Mouse (Mus musculus) adrenal gland, postnatal 14 days (tissue): Measurements from ENCODE around the gene Pelp1. TPM values are rescaled to one million over a fixed set of nuclear protein-coding genes. Genes with fewer than 3 reads are reported as not detected.

Experiments used
- microRNA-seq, 2 experiments: library from miRNA; unstranded; fragments of <30 nt; microRNA quantifications; one replicate each; pipeline ENCODE4 v1.2.0; 2021
- total RNA-seq: library from RNA; stranded (reverse); gene quantifications from 2 replicates; pipeline ENCODE4 v1.2.3, GENCODE M21; 2021

The Pelp1 gene
- total RNA-seq, 1 experiment from 2014 or later = 23.2 TPM

Small RNA genes within 50 kb of the gene (microRNA-seq; reads per million reads assigned to microRNA genes)
- gene Mir7115 = 0.38 to 0.43 reads per million in 2 experiments

Other genes starting within 250 kb of the Pelp1 start
- gene Slc16a11, start 197.3 kb downstream of the Pelp1 start, total RNA-seq = 0.53 and 0.96 TPM in 2 replicates
- 5.3 and 5.6 TPM in 2 replicates for gene Slc16a13, start 189.0 kb downstream of the Pelp1 start, total RNA-seq
- 27.0 and 28.1 TPM in 2 replicates for gene Bcl6b, start 180.2 kb downstream of the Pelp1 start, total RNA-seq
- 55.7 and 62.4 TPM in 2 replicates for gene 0610010K14Rik, start 172.1 kb downstream of the Pelp1 start, total RNA-seq
- 3.6 and 5.4 TPM in 2 replicates for gene Gm21988, start 170.2 kb downstream of the Pelp1 start, total RNA-seq
- 215 and 239 TPM in 2 replicates for gene Rnasek, start 170.2 kb downstream of the Pelp1 start, total RNA-seq
- gene Alox12, start 154.7 kb downstream of the Pelp1 start, total RNA-seq = 1.7 and 2.0 TPM in 2 replicates
- gene Alox12e, start 87.4 kb downstream of the Pelp1 start, total RNA-seq = not detected in 2 replicates
- 4.4 and 4.7 TPM in 2 replicates for gene Alox15, start 58.0 kb downstream of the Pelp1 start, total RNA-seq
- gene Arrb2, start 22.6 kb upstream of the Pelp1 start, total RNA-seq = 17.5 and 32.6 TPM in 2 replicates
- 18.1 and 23.3 TPM in 2 replicates for gene Med11, start 41.9 kb upstream of the Pelp1 start, total RNA-seq
- 1.3 and 1.5 TPM in 2 replicates for gene Zmynd15, start 49.4 kb upstream of the Pelp1 start, total RNA-seq
- 4.0 and 6.0 TPM in 2 replicates for gene Cxcl16, start 50.0 kb upstream of the Pelp1 start, total RNA-seq
- not detected in 2 replicates for gene Tm4sf5, start 95.2 kb upstream of the Pelp1 start, total RNA-seq
- gene Vmo1, start 104.6 kb upstream of the Pelp1 start, total RNA-seq = not detected in 2 replicates
- gene Gltpd2, start 109.2 kb upstream of the Pelp1 start, total RNA-seq = 0.45 and 7.9 TPM in 2 replicates
- gene Psmb6, start 115.3 kb upstream of the Pelp1 start, total RNA-seq = 233 and 258 TPM in 2 replicates
- not detected in 2 replicates for gene Gm40193, start 122.9 kb upstream of the Pelp1 start, total RNA-seq
- gene Pld2, start 130.0 kb upstream of the Pelp1 start, total RNA-seq = 8.5 and 10.9 TPM in 2 replicates
- 52.5 and 58.5 TPM in 2 replicates for gene Mink1, start 152.8 kb upstream of the Pelp1 start, total RNA-seq
- gene 4930544D05Rik, start 205.8 kb upstream of the Pelp1 start, total RNA-seq = not detected in 2 replicates
- gene Chrne, start 209.2 kb upstream of the Pelp1 start, total RNA-seq = not detected in 2 replicates
- gene Gp1ba, start 229.1 kb upstream of the Pelp1 start, total RNA-seq = 0.49 and 0.56 TPM in 2 replicates
- 69.6 and 88.5 TPM in 2 replicates for gene Rnf167, start 237.2 kb upstream of the Pelp1 start, total RNA-seq
- gene Slc25a11, start 237.4 kb upstream of the Pelp1 start, total RNA-seq = 175 and 184 TPM in 2 replicates
- gene Pfn1, start 244.6 kb upstream of the Pelp1 start, total RNA-seq = 807 and 918 TPM in 2 replicates
- 14.9 and 21.4 TPM in 2 replicates for gene Eno3, start 247.2 kb upstream of the Pelp1 start, total RNA-seq